Mouse (Mus musculus): ENCODE measurements at regions not wholly inside any gene's neighbourhood (a gene's known extent, or its start where the extent isn't known, plus 50 kb on each side); places are given as distances from the start of the nearest gene placed in this dataset.
A peak's percentile ranks its signal among the peaks of the same experiment; 100 is the strongest.
"Not testable (repeated sequence)": the region's sequence is repeated elsewhere in the genome, so short reads cannot be mapped to it uniquely, and the experiment has no call there.

GRCm38 (mm10) chr13:70003591-70003990 is 201.4 kb downstream of the Med10 start:
- DNase-seq (ENCODE audit: low spot score in 2 of 2) = peak in 1 of 2 experiments; percentile 11

- no peak for DNase-seq (ENCODE audit: low spot score in 2 of 2)
These were observed 209.9 kb downstream of the Med10 start for GRCm38 (mm10) chr13:70012123-70012522.

- DNase-seq (ENCODE audit: low spot score in 2 of 2) = no peak
These were observed 213.0 kb downstream of the Med10 start for GRCm38 (mm10) chr13:70015183-70015582.

GRCm38 (mm10) chr13:70017535-70017934 is 215.3 kb downstream of the Med10 start:
- no peak for DNase-seq (ENCODE audit: low spot score in 2 of 2)

- no peak for DNase-seq (ENCODE audit: low spot score in 2 of 2)
These were observed 218.0 kb downstream of the Med10 start for GRCm38 (mm10) chr13:70019999-70020838.

- DNase-seq (ENCODE audit: low spot score in 2 of 2) = no peak
These were observed 231.1 kb downstream of the Med10 start for GRCm38 (mm10) chr13:70033249-70033648.

- no peak for DNase-seq (ENCODE audit: low spot score in 2 of 2)
These were observed 231.6 kb downstream of the Med10 start for GRCm38 (mm10) chr13:70033763-70034162.

- DNase-seq (ENCODE audit: low spot score in 2 of 2) = no peak
These were observed 235.9 kb downstream of the Med10 start for GRCm38 (mm10) chr13:70037985-70038667.

GRCm38 (mm10) chr13:70057920-70058319 is 255.7 kb downstream of the Med10 start:
- no peak for DNase-seq (ENCODE audit: low spot score in 2 of 2)

GRCm38 (mm10) chr13:70061363-70061945 is 259.3 kb downstream of the Med10 start:
- DNase-seq (ENCODE audit: low spot score in 2 of 2) = no peak

GRCm38 (mm10) chr13:70073655-70074054 is 271.5 kb downstream of the Med10 start:
- DNase-seq (ENCODE audit: low spot score in 2 of 2) = no peak

- no peak for DNase-seq (ENCODE audit: low spot score in 2 of 2)
These were observed 273.2 kb downstream of the Med10 start for GRCm38 (mm10) chr13:70075353-70075752.

GRCm38 (mm10) chr13:70081108-70081507 is 278.9 kb downstream of the Med10 start:
- no peak for DNase-seq (ENCODE audit: low spot score in 2 of 2)

GRCm38 (mm10) chr13:70092886-70093285 is 290.7 kb downstream of the Med10 start:
- DNase-seq (ENCODE audit: low spot score in 2 of 2) = no peak

- DNase-seq (ENCODE audit: low spot score in 2 of 2) = no peak
These were observed 291.8 kb downstream of the Med10 start for GRCm38 (mm10) chr13:70093970-70094369.

GRCm38 (mm10) chr13:70096430-70097301 is 294.5 kb downstream of the Med10 start:
- DNase-seq (ENCODE audit: low spot score in 2 of 2) = no peak

GRCm38 (mm10) chr13:70100091-70100490 is 297.9 kb downstream of the Med10 start:
- DNase-seq (ENCODE audit: low spot score in 2 of 2) = not testable (repeated sequence)

- DNase-seq (ENCODE audit: low spot score in 2 of 2) = no peak
These were observed 300.8 kb downstream of the Med10 start for GRCm38 (mm10) chr13:70103021-70103420.

- not testable (repeated sequence) for DNase-seq (ENCODE audit: low spot score in 2 of 2)
These were observed 301.3 kb downstream of the Med10 start for GRCm38 (mm10) chr13:70103491-70103890.

- no peak for DNase-seq (ENCODE audit: low spot score in 2 of 2)
These were observed 301.7 kb downstream of the Med10 start for GRCm38 (mm10) chr13:70103903-70104302.

GRCm38 (mm10) chr13:70115576-70115975 is 313.4 kb downstream of the Med10 start:
- no peak for DNase-seq (ENCODE audit: low spot score in 2 of 2)
